Mouse (Mus musculus): ENCODE measurements around the gene Shb. TPM values are rescaled to one million over a fixed set of nuclear protein-coding genes. Genes with fewer than 3 reads are reported as not detected.

The Shb gene
- total and polyA plus RNA-seq, 3 experiments, result 7.7 to 15.5 (median 8.6) TPM

- Histone ChIP-seq H3K79me2 (replicated peaks; ENCODE audit: control insufficient read depth, extremely low read depth, insufficient read depth, poor library complexity, severe bottlenecking) (no peaks in the 10 kb centered on the region), H3K27me3 (replicated peaks) (no peaks in the 10 kb centered on the region), H3K36me3 (replicated peaks in 1 of 2; ENCODE audit: control insufficient read depth in 1 of 2, insufficient read depth in 1 of 2, low read length in 1 of 2) (peaks cover 0 to 77% of the 10 kb centered on the region in 2 experiments), H3K9ac (ENCODE audit: insufficient read depth, low read depth) (no peak overlapping the region), H3K4me3 (replicated peaks in 1 of 3; ENCODE audit: low read depth in 2 of 3, low read length in 2 of 3, poor library complexity in 1 of 3) (no peak overlapping the region), H3K9me3 (replicated peaks; ENCODE audit: low read length) (no peaks in the 10 kb centered on the region), H3K4me2 (ENCODE audit: insufficient read depth, low read depth, poor library complexity, severe bottlenecking) (no peak overlapping the region), H3K4me1 (ENCODE audit: control insufficient read depth in 1 of 2, insufficient read depth in 2 of 2) (peaks cover 20 to 50% of the 10 kb centered on the region in 2 experiments), H3K27ac (ENCODE audit: insufficient read depth, low read depth) (no peak overlapping the region)
- in situ Hi-C loops (cut with MboI; ENCODE audit: low pct_ligation_motif_present, low pct_unique_long_range_greater_than_20kb, low sequenced_read_pairs) (no loop called here), dilution Hi-C loops (cut with MboI; ENCODE audit: extremely low pct_ligation_motif_present, extremely low pct_unique_long_range_greater_than_20kb, low sequenced_read_pairs) (no loop called here)
- TF ChIP-seq SIN3A (IDR thresholded peaks at IDR 0.05; ENCODE audit: low read length) (no peak), MAX (IDR thresholded peaks at IDR 0.05; ENCODE audit: low read length) (no peak), TBP (conservative IDR thresholded peaks at IDR 0.05; ENCODE audit: low read depth, low read length) (no peak), POLR2AphosphoS2 (IDR thresholded peaks at IDR 0.05; ENCODE audit: low read depth, low read length) (no peak), USF2 (conservative IDR thresholded peaks at IDR 0.05; ENCODE audit: low read depth, low read length) (no peak), RAD21 (IDR thresholded peaks at IDR 0.05; ENCODE audit: low read depth, low read length) (no peak), GABPA (IDR thresholded peaks at IDR 0.05; ENCODE audit: insufficient replicate concordance, low read depth, low read length) (no peak), MYC (IDR thresholded peaks at IDR 0.05; ENCODE audit: low read depth, low read length) (no peak), NRF1 (IDR thresholded peaks at IDR 0.05; ENCODE audit: low read depth, low read length) (no peak), PAX5 (IDR thresholded peaks at IDR 0.05; ENCODE audit: low read length) (no peak), BHLHE40 (IDR thresholded peaks at IDR 0.05; ENCODE audit: low read depth, low read length) (no peak), RCOR1 (conservative IDR thresholded peaks at IDR 0.05; ENCODE audit: low read depth, low read length) (no peak), USF1 (IDR thresholded peaks at IDR 0.05; ENCODE audit: low read depth, low read length) (no peak)
- no peak for DNase-seq (ENCODE audit: extremely low read depth)
Observed at GRCm38 (mm10) chr4:45477047-45477446, 55.2 kb downstream of the Shb start.

GRCm38 (mm10) chr4:45474832-45475231, 57.4 kb downstream of the Shb start:
- in situ Hi-C loops (cut with MboI; ENCODE audit: low pct_ligation_motif_present, low pct_unique_long_range_greater_than_20kb, low sequenced_read_pairs), result no loop called here
- Histone ChIP-seq H3K79me2 (replicated peaks; ENCODE audit: control insufficient read depth, extremely low read depth, insufficient read depth, poor library complexity, severe bottlenecking) (no peaks in the 10 kb centered on the region), H3K9ac (ENCODE audit: insufficient read depth, low read depth) (no peak overlapping the region), H3K4me3 (replicated peaks in 1 of 3; ENCODE audit: low read depth in 2 of 3, low read length in 2 of 3, poor library complexity in 1 of 3) (no peak overlapping the region), H3K4me2 (ENCODE audit: insufficient read depth, low read depth, poor library complexity, severe bottlenecking) (no peak overlapping the region), H3K9me3 (replicated peaks; ENCODE audit: low read length) (peaks cover 10% of the 10 kb centered on the region), H3K27ac (ENCODE audit: insufficient read depth, low read depth) (no peak overlapping the region), H3K27me3 (replicated peaks) (no peaks in the 10 kb centered on the region), H3K4me1 (ENCODE audit: control insufficient read depth in 1 of 2, insufficient read depth in 2 of 2) (peaks cover 23 to 35% of the 10 kb centered on the region in 2 experiments), H3K36me3 (replicated peaks in 1 of 2; ENCODE audit: control insufficient read depth in 1 of 2, insufficient read depth in 1 of 2, low read length in 1 of 2) (peaks cover 0 to 82% of the 10 kb centered on the region in 2 experiments)
- dilution Hi-C loops (cut with MboI; ENCODE audit: extremely low pct_ligation_motif_present, extremely low pct_unique_long_range_greater_than_20kb, low sequenced_read_pairs), result no loop called here
- DNase-seq (ENCODE audit: extremely low read depth), result no peak
- TF ChIP-seq GABPA (IDR thresholded peaks at IDR 0.05; ENCODE audit: insufficient replicate concordance, low read depth, low read length) (no peak), MAFK (IDR thresholded peaks at IDR 0.05; ENCODE audit: insufficient replicate concordance, low read length) (no peak), JUN (IDR thresholded peaks at IDR 0.05; ENCODE audit: insufficient read depth, low read depth, low read length) (no peak), POLR2A (IDR thresholded peaks at IDR 0.05; ENCODE audit: low read depth, low read length) (no peak), RCOR1 (conservative IDR thresholded peaks at IDR 0.05; ENCODE audit: low read depth, low read length) (no peak), BHLHE40 (IDR thresholded peaks at IDR 0.05; ENCODE audit: low read depth, low read length) (no peak), KAT2A (IDR thresholded peaks at IDR 0.05; ENCODE audit: insufficient replicate concordance, low read length) (no peak), RAD21 (IDR thresholded peaks at IDR 0.05; ENCODE audit: low read depth, low read length) (no peak)

Data from CH12.LX (cell line).